Mouse (Mus musculus): Measurements from ENCODE around the gene Il6ra. TPM values are rescaled to one million over a fixed set of nuclear protein-coding genes. Genes with fewer than 3 reads are reported as not detected.

Gene Il6ra
- total RNA-seq, 1 experiment from 2014 or later = 9.6 TPM

- peak; percentile 11 to 42; a peak in 1 of 4 replicates for ATAC-seq (replicated peaks in 1 of 2; ENCODE audit: insufficient read depth in 1 of 2, low FRiP score in 2 of 2, low TSS enrichment in 1 of 2, low read depth in 1 of 2, poor library complexity in 2 of 2, severe bottlenecking in 2 of 2)
These were observed 29.4 kb downstream of the Il6ra start for GRCm38 (mm10) chr3:89883582-89884041.

DNA sequence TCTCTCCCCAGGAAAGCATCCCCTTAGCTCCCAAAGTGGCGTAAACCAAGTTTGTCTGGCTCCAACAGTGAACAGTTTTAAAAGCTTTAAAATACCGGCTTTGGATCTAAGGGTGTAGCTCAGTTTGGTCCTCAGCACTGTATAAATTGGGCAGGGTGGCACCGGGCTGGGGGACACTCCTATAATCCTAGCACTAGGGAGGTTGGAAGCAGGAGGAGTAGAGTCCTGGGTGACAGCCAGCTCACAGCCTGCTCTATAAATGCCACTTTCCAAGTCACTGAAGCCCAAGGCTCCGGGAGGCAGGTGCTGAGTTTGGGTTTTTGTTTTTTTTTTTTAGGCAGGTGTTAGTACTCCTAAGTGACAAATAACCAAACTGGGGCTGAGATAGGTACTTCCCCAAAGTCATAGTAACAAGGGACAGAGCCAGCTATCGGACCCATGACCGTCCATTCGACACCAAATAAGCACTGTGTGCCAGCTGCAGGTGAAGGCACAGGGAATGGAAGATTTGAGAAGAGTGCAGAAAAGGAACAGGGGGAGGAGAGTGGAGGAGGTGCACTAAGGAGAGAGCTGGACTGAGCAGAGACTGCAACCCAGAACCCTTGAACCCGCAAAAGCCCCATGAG lies 30.3 kb downstream of the Il6ra start:
- no peak for ATAC-seq (replicated peaks in 1 of 2; ENCODE audit: insufficient read depth in 1 of 2, low FRiP score in 2 of 2, low TSS enrichment in 1 of 2, low read depth in 1 of 2, poor library complexity in 2 of 2, severe bottlenecking in 2 of 2)

- ATAC-seq (replicated peaks in 1 of 2; ENCODE audit: insufficient read depth in 1 of 2, low FRiP score in 2 of 2, low TSS enrichment in 1 of 2, low read depth in 1 of 2, poor library complexity in 2 of 2, severe bottlenecking in 2 of 2) = no peak
These were observed 32.8 kb downstream of the Il6ra start for GRCm38 (mm10) chr3:89880036-89880851.

DNA sequence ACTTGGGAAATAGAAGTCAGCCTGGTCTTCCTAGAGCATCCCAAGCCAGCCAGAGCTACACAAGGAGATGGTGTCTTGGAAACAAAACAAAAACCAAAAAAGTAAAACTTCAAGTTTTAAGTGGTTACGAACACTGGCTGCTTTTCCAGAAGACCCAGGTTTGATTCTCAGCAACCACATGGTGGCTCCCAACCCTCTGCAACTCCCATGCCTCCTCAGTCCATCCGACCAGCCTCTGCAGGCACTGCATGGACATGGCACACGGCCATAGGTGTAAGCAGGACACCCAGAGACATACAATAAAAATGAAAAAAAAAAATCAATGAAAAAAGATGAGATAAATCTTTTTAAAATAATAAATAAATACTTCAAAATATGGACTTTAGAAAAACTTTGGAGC lies 33.7 kb downstream of the Il6ra start:
- ATAC-seq (replicated peaks in 1 of 2; ENCODE audit: insufficient read depth in 1 of 2, low FRiP score in 2 of 2, low TSS enrichment in 1 of 2, low read depth in 1 of 2, poor library complexity in 2 of 2, severe bottlenecking in 2 of 2) = no peak

GRCm38 (mm10) chr3:89878456-89878855 lies 34.5 kb downstream of the Il6ra start:
- ATAC-seq (replicated peaks in 1 of 2; ENCODE audit: insufficient read depth in 1 of 2, low FRiP score in 2 of 2, low TSS enrichment in 1 of 2, low read depth in 1 of 2, poor library complexity in 2 of 2, severe bottlenecking in 2 of 2) = no peak

DNA sequence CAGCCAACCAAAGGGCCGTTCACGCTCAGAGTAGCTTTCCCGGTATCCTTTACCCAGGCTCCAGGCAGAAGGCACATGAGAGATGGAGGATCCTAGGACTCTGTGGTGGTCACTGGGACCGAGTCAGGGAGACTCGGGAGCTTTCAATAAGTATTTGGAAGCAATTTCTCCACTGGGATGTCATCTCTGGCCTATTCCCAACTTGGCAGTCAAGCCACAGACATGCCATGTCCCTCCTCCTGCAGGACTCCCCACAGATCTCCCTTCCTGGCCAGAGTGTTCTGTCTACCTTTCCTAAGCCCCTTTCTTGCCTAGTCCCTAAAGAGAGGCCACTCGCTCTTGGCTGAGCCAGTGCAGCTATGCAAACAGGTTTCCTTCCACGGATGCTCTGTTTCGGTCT lies 35.9 kb downstream of the Il6ra start:
- ATAC-seq (replicated peaks in 1 of 2; ENCODE audit: insufficient read depth in 1 of 2, low FRiP score in 2 of 2, low TSS enrichment in 1 of 2, low read depth in 1 of 2, poor library complexity in 2 of 2, severe bottlenecking in 2 of 2) = no peak

DNA sequence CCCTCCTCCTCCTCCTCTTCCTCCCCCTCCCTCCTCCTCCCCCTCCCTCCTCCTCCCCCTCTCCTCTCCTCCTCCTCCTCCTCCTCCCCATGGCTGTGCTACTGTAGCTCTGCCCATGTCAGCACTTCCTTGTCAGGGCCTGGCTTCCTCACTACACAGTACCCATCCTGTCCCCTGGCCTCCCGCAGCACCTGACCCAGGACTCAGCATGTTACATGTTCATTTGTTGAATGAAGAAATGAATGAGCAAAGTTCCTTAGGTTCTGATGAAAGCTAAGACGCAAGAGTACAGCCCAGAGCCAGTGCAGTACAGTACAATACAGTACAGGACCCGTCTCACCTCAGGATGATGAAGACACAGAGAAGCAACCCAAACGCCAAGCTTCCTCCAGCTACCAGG lies 36.5 kb downstream of the Il6ra start:
- no peak for ATAC-seq (replicated peaks in 1 of 2; ENCODE audit: insufficient read depth in 1 of 2, low FRiP score in 2 of 2, low TSS enrichment in 1 of 2, low read depth in 1 of 2, poor library complexity in 2 of 2, severe bottlenecking in 2 of 2)

GRCm38 (mm10) chr3:89875781-89876180 lies 37.2 kb downstream of the Il6ra start:
- ATAC-seq (replicated peaks in 1 of 2; ENCODE audit: insufficient read depth in 1 of 2, low FRiP score in 2 of 2, low TSS enrichment in 1 of 2, low read depth in 1 of 2, poor library complexity in 2 of 2, severe bottlenecking in 2 of 2) = no peak

GRCm38 (mm10) chr3:89875021-89875420 lies 38.0 kb downstream of the Il6ra start:
- no peak for ATAC-seq (replicated peaks in 1 of 2; ENCODE audit: insufficient read depth in 1 of 2, low FRiP score in 2 of 2, low TSS enrichment in 1 of 2, low read depth in 1 of 2, poor library complexity in 2 of 2, severe bottlenecking in 2 of 2)

- ATAC-seq (replicated peaks in 1 of 2; ENCODE audit: insufficient read depth in 1 of 2, low FRiP score in 2 of 2, low TSS enrichment in 1 of 2, low read depth in 1 of 2, poor library complexity in 2 of 2, severe bottlenecking in 2 of 2) = no peak
These were observed 38.9 kb downstream of the Il6ra start for GRCm38 (mm10) chr3:89874076-89874475.

GRCm38 (mm10) chr3:89872684-89873083 lies 40.3 kb downstream of the Il6ra start:
- no peak for ATAC-seq (replicated peaks in 1 of 2; ENCODE audit: insufficient read depth in 1 of 2, low FRiP score in 2 of 2, low TSS enrichment in 1 of 2, low read depth in 1 of 2, poor library complexity in 2 of 2, severe bottlenecking in 2 of 2)

GRCm38 (mm10) chr3:89872209-89872608 lies 40.8 kb downstream of the Il6ra start:
- ATAC-seq (replicated peaks in 1 of 2; ENCODE audit: insufficient read depth in 1 of 2, low FRiP score in 2 of 2, low TSS enrichment in 1 of 2, low read depth in 1 of 2, poor library complexity in 2 of 2, severe bottlenecking in 2 of 2) = peak; percentile 73 to 81

DNA sequence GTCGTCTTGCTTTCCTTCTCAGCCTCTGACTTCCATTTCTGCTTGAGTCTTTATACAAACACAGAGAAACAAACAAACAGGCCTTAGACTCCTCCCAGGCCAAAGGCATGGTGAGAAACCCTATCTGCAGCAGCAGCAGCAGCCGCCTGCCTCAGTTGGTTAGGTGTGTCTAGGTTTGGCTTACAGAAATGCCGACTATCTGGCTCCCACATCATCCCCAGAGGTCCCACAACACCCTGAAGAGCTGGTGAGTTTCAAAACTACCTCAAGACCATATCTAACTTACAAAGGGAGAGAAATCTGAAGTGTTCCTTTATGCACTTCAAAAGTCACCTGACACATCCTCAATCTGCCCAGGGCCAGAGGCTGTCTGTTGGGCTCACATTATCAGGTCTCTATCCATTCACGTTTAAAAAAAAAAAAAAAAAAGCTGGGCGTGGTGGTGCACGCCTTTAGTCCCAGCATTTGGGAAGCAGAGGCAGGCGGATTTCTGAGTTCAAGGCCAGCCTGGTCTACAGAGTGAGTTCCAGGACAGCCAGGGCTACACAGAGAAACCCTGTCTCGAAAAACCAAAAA lies 41.6 kb downstream of the Il6ra start:
- no peak for ATAC-seq (replicated peaks in 1 of 2; ENCODE audit: insufficient read depth in 1 of 2, low FRiP score in 2 of 2, low TSS enrichment in 1 of 2, low read depth in 1 of 2, poor library complexity in 2 of 2, severe bottlenecking in 2 of 2)

- no peak for ATAC-seq (replicated peaks in 1 of 2; ENCODE audit: insufficient read depth in 1 of 2, low FRiP score in 2 of 2, low TSS enrichment in 1 of 2, low read depth in 1 of 2, poor library complexity in 2 of 2, severe bottlenecking in 2 of 2)
These were observed 42.3 kb downstream of the Il6ra start for GRCm38 (mm10) chr3:89870472-89871271.

- ATAC-seq (replicated peaks in 1 of 2; ENCODE audit: insufficient read depth in 1 of 2, low FRiP score in 2 of 2, low TSS enrichment in 1 of 2, low read depth in 1 of 2, poor library complexity in 2 of 2, severe bottlenecking in 2 of 2) = peak; percentile 73 to 77
These were observed 43.4 kb downstream of the Il6ra start for GRCm38 (mm10) chr3:89869556-89869955.

DNA sequence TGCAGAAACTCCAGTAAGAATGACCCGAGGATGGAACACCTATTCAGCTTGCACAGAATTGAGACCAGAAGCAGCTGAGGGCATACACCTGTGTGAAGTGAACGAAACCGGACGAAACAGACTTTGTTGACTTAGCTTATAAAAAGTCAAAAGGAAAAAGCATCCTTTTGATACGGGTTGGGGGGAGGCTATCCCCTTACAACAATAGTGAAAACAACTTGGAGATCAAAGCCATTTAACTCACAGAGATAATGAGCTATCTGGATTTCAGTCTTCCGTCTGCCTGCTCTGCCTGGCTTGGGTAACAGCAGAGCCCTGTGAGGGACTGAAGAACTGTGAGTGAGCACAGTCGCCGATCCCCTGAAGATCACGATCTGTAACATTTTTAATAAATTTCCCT lies 44.0 kb downstream of the Il6ra start:
- ATAC-seq (replicated peaks in 1 of 2; ENCODE audit: insufficient read depth in 1 of 2, low FRiP score in 2 of 2, low TSS enrichment in 1 of 2, low read depth in 1 of 2, poor library complexity in 2 of 2, severe bottlenecking in 2 of 2) = no peak

GRCm38 (mm10) chr3:89868357-89868756 lies 44.6 kb downstream of the Il6ra start:
- ATAC-seq (replicated peaks in 1 of 2; ENCODE audit: insufficient read depth in 1 of 2, low FRiP score in 2 of 2, low TSS enrichment in 1 of 2, low read depth in 1 of 2, poor library complexity in 2 of 2, severe bottlenecking in 2 of 2) = no peak

- ATAC-seq (replicated peaks in 1 of 2; ENCODE audit: insufficient read depth in 1 of 2, low FRiP score in 2 of 2, low TSS enrichment in 1 of 2, low read depth in 1 of 2, poor library complexity in 2 of 2, severe bottlenecking in 2 of 2) = no peak
These were observed 45.3 kb downstream of the Il6ra start for GRCm38 (mm10) chr3:89867651-89868050.
